Mouse (Mus musculus): ENCODE results near the gene Zcchc24. TPM values are rescaled to one million over a fixed set of nuclear protein-coding genes. Genes with fewer than 3 reads are reported as not detected.

Zcchc24 gene
- total and polyA plus RNA-seq, 2 experiments from 2014 or later: 14.7 to 28.7 TPM

GRCm38 (mm10) chr14:25776294-25776693 lies 7.5 kb upstream of the Zcchc24 start:
- H3K36me3 ChIP-seq (ENCODE audit: insufficient read depth): no peaks in the 10 kb centered on the region
- DNase-seq (no peak), ATAC-seq (no peak)
- H3K4me1 ChIP-seq (ENCODE audit: insufficient read depth): no peaks in the 10 kb centered on the region
- no peak for TF ChIP-seq CTCF (IDR thresholded peaks at IDR 0.05; ENCODE audit: low read depth)
- H3K4me2 ChIP-seq (ENCODE audit: low read depth): no peak overlapping the region
- no peak overlapping the region for H3K27ac ChIP-seq (ENCODE audit: low read depth, low read length)
- 75% methylated on average over 6 of the region's 6 CpGs for WGBS
- H3K9ac ChIP-seq: no peak overlapping the region
- no peak overlapping the region for H3K4me3 ChIP-seq (ENCODE audit: low read depth, low read length)
- H3K9me3 ChIP-seq (ENCODE audit: low read length): no peaks in the 10 kb centered on the region
- H3K27me3 ChIP-seq (ENCODE audit: insufficient read depth, low read length): no peaks in the 10 kb centered on the region

- Histone ChIP-seq H3K4me3 (ENCODE audit: low read depth, low read length) (no peak overlapping the region), H3K36me3 (ENCODE audit: insufficient read depth) (no peaks in the 10 kb centered on the region), H3K27ac (ENCODE audit: low read depth, low read length) (no peak overlapping the region), H3K4me2 (ENCODE audit: low read depth) (no peak overlapping the region), H3K4me1 (ENCODE audit: insufficient read depth) (no peaks in the 10 kb centered on the region), H3K9ac (no peak overlapping the region), H3K27me3 (ENCODE audit: insufficient read depth, low read length) (no peaks in the 10 kb centered on the region), H3K9me3 (ENCODE audit: low read length) (no peaks in the 10 kb centered on the region)
- TF ChIP-seq CTCF (IDR thresholded peaks at IDR 0.05; ENCODE audit: low read depth): no peak
- 55% methylated on average over 5 of the region's 5 CpGs for WGBS
- DNase-seq (no peak), ATAC-seq (no peak)
Observed at GRCm38 (mm10) chr14:25774100-25774499, 5.3 kb upstream of the Zcchc24 start.

- H3K36me3 ChIP-seq (ENCODE audit: insufficient read depth): no peaks in the 10 kb centered on the region
- no peaks in the 10 kb centered on the region for H3K4me1 ChIP-seq (ENCODE audit: insufficient read depth)
- no peak for ATAC-seq
- WGBS: 81% methylated on average over 4 of the region's 4 CpGs
- no peak overlapping the region for H3K9ac ChIP-seq
- no peaks in the 10 kb centered on the region for H3K9me3 ChIP-seq (ENCODE audit: low read length)
- no peak overlapping the region for H3K4me2 ChIP-seq (ENCODE audit: low read depth)
- no peak for DNase-seq
- no peak overlapping the region for H3K4me3 ChIP-seq (ENCODE audit: low read depth, low read length)
- no peak for TF ChIP-seq CTCF (IDR thresholded peaks at IDR 0.05; ENCODE audit: low read depth)
- no peak overlapping the region for H3K27ac ChIP-seq (ENCODE audit: low read depth, low read length)
- H3K27me3 ChIP-seq (ENCODE audit: insufficient read depth, low read length): no peaks in the 10 kb centered on the region
Observed at GRCm38 (mm10) chr14:25773039-25773438, 4.2 kb upstream of the Zcchc24 start.

- Histone ChIP-seq H3K27ac (ENCODE audit: low read depth, low read length) (no peak overlapping the region), H3K4me1 (ENCODE audit: insufficient read depth) (0 out of 2 replicates have a peak, but pooled peaks cover 4% of the 10 kb centered on the region), H3K9me3 (ENCODE audit: low read length) (no peaks in the 10 kb centered on the region), H3K36me3 (ENCODE audit: insufficient read depth) (no peaks in the 10 kb centered on the region), H3K9ac (no peak overlapping the region), H3K4me2 (ENCODE audit: low read depth) (peak overlapping the region; percentile 97), H3K27me3 (ENCODE audit: insufficient read depth, low read length) (peaks cover 5% of the 10 kb centered on the region; the same call in 1 of the 2 replicates), H3K4me3 (ENCODE audit: low read depth, low read length) (no peak overlapping the region)
- DNase-seq: no peak
- 25% methylated on average over 8 of the region's 8 CpGs for WGBS
- TF ChIP-seq CTCF (IDR thresholded peaks at IDR 0.05; ENCODE audit: low read depth): no peak
- ATAC-seq: no peak
Observed at GRCm38 (mm10) chr14:25769626-25770306, 927 bp upstream of the Zcchc24 start.

GRCm38 (mm10) chr14:25768261-25768893 lies 462 bp downstream of the Zcchc24 start:
- ATAC-seq (peak; percentile 16), DNase-seq (peak; percentile 24)
- Histone ChIP-seq H3K9ac (peak overlapping the region; percentile 54), H3K36me3 (ENCODE audit: insufficient read depth) (no peaks in the 10 kb centered on the region), H3K4me3 (ENCODE audit: low read depth, low read length) (peak overlapping the region; percentile 56), H3K27ac (ENCODE audit: low read depth, low read length) (peak overlapping the region; percentile 71; the same call in 1 of the 2 replicates), H3K4me2 (ENCODE audit: low read depth) (peak overlapping the region; percentile 97), H3K9me3 (ENCODE audit: low read length) (no peaks in the 10 kb centered on the region), H3K27me3 (ENCODE audit: insufficient read depth, low read length) (peaks cover 5% of the 10 kb centered on the region; the same call in 1 of the 2 replicates), H3K4me1 (ENCODE audit: insufficient read depth) (0 out of 2 replicates have a peak, but pooled peaks cover 4% of the 10 kb centered on the region)
- WGBS: 3% methylated on average over 40 of the region's 50 CpGs
- no peak for TF ChIP-seq CTCF (IDR thresholded peaks at IDR 0.05; ENCODE audit: low read depth)

GRCm38 (mm10) chr14:25767725-25768203 lies 1.1 kb downstream of the Zcchc24 start:
- DNase-seq: no peak
- peak overlapping the region; percentile 97 for H3K4me2 ChIP-seq (ENCODE audit: low read depth)

GRCm38 (mm10) chr14:25766441-25766840 lies 2.4 kb downstream of the Zcchc24 start:
- Histone ChIP-seq H3K36me3 (ENCODE audit: insufficient read depth) (no peaks in the 10 kb centered on the region), H3K27me3 (ENCODE audit: insufficient read depth, low read length) (peaks cover 5% of the 10 kb centered on the region; the same call in 1 of the 2 replicates), H3K27ac (ENCODE audit: low read depth, low read length) (peak overlapping the region; percentile 42), H3K9me3 (ENCODE audit: low read length) (no peaks in the 10 kb centered on the region), H3K4me2 (ENCODE audit: low read depth) (peak overlapping the region; percentile 97), H3K9ac (no peak overlapping the region), H3K4me1 (ENCODE audit: insufficient read depth) (0 out of 2 replicates have a peak, but pooled peaks cover 4% of the 10 kb centered on the region), H3K4me3 (ENCODE audit: low read depth, low read length) (no peak overlapping the region)
- no peak for ATAC-seq
- no peak for DNase-seq
- WGBS: 54% methylated on average over 4 of the region's 4 CpGs
- TF ChIP-seq CTCF (IDR thresholded peaks at IDR 0.05; ENCODE audit: low read depth): no peak

More at GRCm38 (mm10) chr14:25767725-25768203, 1.1 kb downstream of the Zcchc24 start:
- 26% methylated on average over 6 of the region's 6 CpGs for WGBS
- no peak for TF ChIP-seq CTCF (IDR thresholded peaks at IDR 0.05; ENCODE audit: low read depth)
- no peak for ATAC-seq
- H3K4me3 ChIP-seq (ENCODE audit: low read depth, low read length): peak overlapping the region; percentile 56
- peaks cover 5% of the 10 kb centered on the region; the same call in 1 of the 2 replicates for H3K27me3 ChIP-seq (ENCODE audit: insufficient read depth, low read length)
- H3K9ac ChIP-seq: peak overlapping the region; percentile 54; the same call in 1 of the 2 replicates
- 0 out of 2 replicates have a peak, but pooled peaks cover 4% of the 10 kb centered on the region for H3K4me1 ChIP-seq (ENCODE audit: insufficient read depth)
- H3K27ac ChIP-seq (ENCODE audit: low read depth, low read length): peak overlapping the region; percentile 71; the same call in 1 of the 2 replicates
- no peaks in the 10 kb centered on the region for H3K9me3 ChIP-seq (ENCODE audit: low read length)
- H3K36me3 ChIP-seq (ENCODE audit: insufficient read depth): no peaks in the 10 kb centered on the region
